Mouse (Mus musculus) C2C12 (cell line): Measurements from ENCODE around the gene Ugt1a9.

Source experiments
- CEBPB ChIP-seq: IDR thresholded peaks from one replicate; pipeline ENCODE4 v1.6.1; 2011; ENCODE audit warnings: low read depth, mild to moderate bottlenecking, control low read depth, moderate library complexity
- CTCF ChIP-seq: IDR thresholded peaks from one replicate; pipeline ENCODE4 v1.5.1; 2011; ENCODE audit not compliant: control insufficient read depth, insufficient read depth, insufficient read length
- FOSL1 ChIP-seq: IDR thresholded peaks from one replicate; pipeline ENCODE4 v1.8.0; 2011; ENCODE audit warnings: mild to moderate bottlenecking, low read length; ENCODE audit not compliant: poor library complexity, insufficient read depth, severe bottlenecking
- MAX ChIP-seq: IDR thresholded peaks from one replicate; pipeline ENCODE4 v1.6.1; 2011; ENCODE audit warnings: mild to moderate bottlenecking, control low read depth
- MYOD1 ChIP-seq: IDR thresholded peaks from one replicate; pipeline ENCODE4 v1.6.1; 2011; ENCODE audit warnings: low read depth; ENCODE audit not compliant: control insufficient read depth, insufficient read length
- MYOG ChIP-seq: IDR thresholded peaks from one replicate; pipeline ENCODE4 v1.6.1; 2011; ENCODE audit not compliant: control insufficient read depth, insufficient read length; ENCODE audit errors: extremely low read depth
- USF1 ChIP-seq: IDR thresholded peaks from one replicate; pipeline ENCODE4 v1.6.1; 2011; ENCODE audit warnings: low read depth, mild to moderate bottlenecking, control low read depth, moderate library complexity

- no peak for TF ChIP-seq CTCF
- TF ChIP-seq USF1 = no peak
- TF ChIP-seq MAX = no peak
- TF ChIP-seq MYOD1 = no peak
- TF ChIP-seq MYOG = no peak
- TF ChIP-seq CEBPB = no peak
- TF ChIP-seq FOSL1 = no peak
These were observed 153.0 kb downstream of the Ugt1a9 start for GRCm38 (mm10) chr1:88223591-88223990.
